Mouse (Mus musculus) liver, postnatal 0 days (tissue): ENCODE results near the gene Lancl1. TPM values are rescaled to one million over a fixed set of nuclear protein-coding genes. Genes with fewer than 3 reads are reported as not detected.
A peak's percentile ranks its signal among the peaks of the same experiment; 100 is the strongest.

Source experiments
- ATAC-seq: fragments of 200-750 bp; cut with Nextera tagmentation; 2 replicates; pipeline ENCODE4 v1.8.0; 2017; ENCODE audit warnings: mild to moderate bottlenecking, moderate library complexity
- DNase-seq: peaks from one replicate; pipeline ENCODE4 v3.0.0-alpha.2; 2016
- H3K27ac ChIP-seq: fragments of 300-500 bp; sonication (generic); 2 replicates; pipeline ENCODE4 v1.5.1; 2014; ENCODE audit warnings: antibody characterized with exemption, moderate library complexity, mild to moderate bottlenecking, low read depth
- H3K27me3 ChIP-seq: fragments of 300-500 bp; sonication (generic); 2 replicates; pipeline ENCODE4 v1.6.1; 2014; ENCODE audit warnings: low read length, control low read depth, mixed read lengths; ENCODE audit not compliant: insufficient read depth
- H3K36me3 ChIP-seq: fragments of 300-500 bp; sonication (generic); replicated peaks from 2 replicates; pipeline ENCODE4 v1.6.1; 2014; ENCODE audit warnings: mild to moderate bottlenecking, control low read depth, low read length, moderate library complexity, mixed read lengths; ENCODE audit not compliant: insufficient read depth
- H3K4me1 ChIP-seq: fragments of 300-500 bp; sonication (generic); 2 replicates; pipeline ENCODE4 v1.6.1; 2014; ENCODE audit warnings: antibody characterized with exemption, mild to moderate bottlenecking, control low read depth; ENCODE audit not compliant: insufficient read depth
- H3K4me2 ChIP-seq: fragments of 300-500 bp; sonication (generic); 2 replicates; pipeline ENCODE4 v1.6.1; 2014; ENCODE audit warnings: low read depth, mild to moderate bottlenecking, low read length, moderate library complexity, mixed read lengths
- H3K4me3 ChIP-seq: fragments of 300-500 bp; sonication (generic); 2 replicates; pipeline ENCODE4 v1.5.1; 2014; ENCODE audit warnings: low read depth, low read length
- H3K9ac ChIP-seq: fragments of 300-500 bp; sonication (generic); replicated peaks from 2 replicates; pipeline ENCODE4 v1.6.1; 2014; ENCODE audit warnings: mild to moderate bottlenecking, moderate library complexity
- H3K9me3 ChIP-seq: fragments of 300-500 bp; sonication (generic); 2 replicates; pipeline ENCODE4 v1.6.1; 2016; ENCODE audit warnings: mild to moderate bottlenecking, control low read depth, low read length, mixed read lengths
- CTCF ChIP-seq: sonication (generic); IDR thresholded peaks from 2 replicates; pipeline ENCODE4 v1.5.1; 2016; ENCODE audit warnings: antibody characterized with exemption, low read depth
- EP300 ChIP-seq: IDR thresholded peaks from 2 replicates; pipeline ENCODE4 v1.6.1; 2016; ENCODE audit warnings: antibody characterized with exemption, low read depth, mild to moderate bottlenecking
- WGBS: fragments of 180-500 bp; shearing (Covaris S2); extraction: QIAGEN DNeasy Blood & Tissue Kit; methylation state at CpG from one replicate; pipeline ENCODE4 v1.1.7; 2014; ENCODE audit not compliant: insufficient replicate concordance; 5-methylcytosine and 5-hydroxymethylcytosine counted together
- polyA plus RNA-seq: library from polyadenylated mRNA; unstranded; fragments of >200 nt; fragmentation: Nextera tagmentation; extraction: Ambion mirVana; gene quantifications from 2 replicates; pipeline ENCODE4 v1.2.1, GENCODE M21; 2015

Gene Lancl1
- polyA plus RNA-seq: 25.5 and 26.8 TPM in 2 replicates

DNA sequence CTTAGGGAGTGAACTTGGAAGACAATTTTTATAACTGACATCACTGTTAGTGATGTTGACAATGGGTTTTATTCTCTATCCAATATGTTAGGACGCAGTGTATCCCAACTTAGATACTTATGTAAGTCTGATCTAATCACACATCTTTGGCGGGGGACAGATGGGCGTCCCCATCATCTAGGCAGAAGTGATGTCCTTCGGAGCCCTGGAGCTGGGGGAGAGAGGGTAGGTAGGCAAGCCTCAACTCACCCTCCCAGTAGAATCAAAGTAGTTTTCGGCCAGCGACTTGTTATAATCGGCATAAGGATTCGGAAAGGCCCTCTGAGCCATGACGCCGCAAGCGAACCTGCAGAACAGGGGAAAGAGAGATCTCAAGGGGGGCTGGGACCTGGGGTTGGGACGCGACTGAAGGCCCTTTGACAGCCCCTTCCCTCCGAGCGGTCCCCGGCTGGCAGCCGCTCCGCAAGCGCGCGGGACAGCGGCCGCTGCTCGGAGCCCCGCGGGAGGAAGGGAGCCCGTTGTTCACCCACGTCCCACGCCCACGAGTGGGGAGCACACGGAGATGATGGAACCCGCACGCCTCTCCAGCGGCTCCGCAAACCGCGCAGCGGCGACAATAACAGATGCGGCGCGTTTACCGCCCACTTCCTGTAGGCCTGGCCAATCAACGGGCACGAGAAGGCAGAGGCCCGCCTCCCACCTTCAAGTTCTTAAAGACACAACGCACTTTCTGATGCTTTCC is at the start of gene Lancl1:
TSS of gene Lancl1 (minus strand) at position 627 of the 742 bp plus-strand sequence.
- DNase-seq (peak; percentile 90), ATAC-seq (peak; percentile 95)
- Histone ChIP-seq H3K27ac (0 out of 2 replicates have a peak within 1 kb of the TSS, but pooled peaks have one; percentile 9), H3K4me1 (peaks cover 13% of the 10 kb centered on the region), H3K4me2 (peak within 1 kb of the TSS; percentile 78), H3K4me3 (peak within 1 kb of the TSS; percentile 82), H3K9me3 (no peaks in the 10 kb centered on the region), H3K27me3 (no peaks in the 10 kb centered on the region), H3K36me3 (peaks cover 11% of the 10 kb centered on the region), H3K9ac (peak within 1 kb of the TSS; percentile 80)
- 1% methylated on average over 38 of the region's 47 CpGs for WGBS
- TF ChIP-seq CTCF (no peak), EP300 (no peak)

DNA sequence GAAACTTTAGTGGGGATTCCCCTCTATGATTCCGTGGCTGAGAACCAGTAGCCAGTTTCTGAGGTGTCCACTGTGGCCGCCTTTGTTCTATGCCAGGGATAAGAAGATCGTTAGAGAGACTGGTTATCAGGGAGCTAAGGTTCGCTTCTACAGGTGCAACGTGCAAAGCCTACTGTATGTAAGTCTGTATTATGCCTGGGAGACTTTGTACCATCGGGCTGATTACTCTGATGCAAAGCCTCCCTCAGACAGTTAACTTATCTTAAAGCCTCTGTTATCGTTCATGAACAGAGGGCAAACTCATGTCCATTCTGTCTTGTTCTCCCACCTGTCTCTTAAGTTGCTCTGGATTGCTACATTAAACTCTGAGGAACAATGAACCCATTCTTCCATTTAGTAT is 40.5 kb upstream of the Lancl1 start:
- ATAC-seq (no peak), DNase-seq (no peak)
- Histone ChIP-seq H3K9me3 (no peaks in the 10 kb centered on the region), H3K4me2 (no peak overlapping the region), H3K4me1 (peaks cover 6% of the 10 kb centered on the region), H3K4me3 (no peak overlapping the region), H3K27me3 (no peaks in the 10 kb centered on the region), H3K27ac (no peak overlapping the region), H3K36me3 (no peaks in the 10 kb centered on the region), H3K9ac (no peak overlapping the region)
- 65% methylated on average over 7 of the region's 7 CpGs for WGBS
- TF ChIP-seq CTCF (no peak), EP300 (no peak)

DNA sequence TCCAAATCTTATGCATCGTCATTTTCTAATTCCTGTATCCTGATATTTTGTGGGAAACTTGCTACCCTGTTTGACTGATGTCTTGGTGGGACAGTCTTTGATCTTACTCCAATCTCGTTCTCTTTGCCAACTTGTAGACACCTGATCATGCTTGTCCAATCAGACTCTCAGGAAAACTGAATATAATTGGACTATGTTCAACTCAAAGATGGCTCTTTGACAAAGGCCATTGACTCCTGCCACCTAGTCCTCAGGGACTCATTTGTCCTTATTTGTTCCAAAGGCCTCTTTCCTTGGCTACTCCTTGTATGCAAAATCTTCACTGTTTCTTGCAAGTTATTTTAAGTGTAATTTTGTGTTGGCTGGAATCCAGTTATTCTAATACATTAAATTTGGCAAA is 40.0 kb upstream of the Lancl1 start:
- ATAC-seq (no peak), DNase-seq (no peak)
- Histone ChIP-seq H3K36me3 (no peaks in the 10 kb centered on the region), H3K9ac (no peak overlapping the region), H3K4me3 (no peak overlapping the region), H3K4me1 (peaks cover 6% of the 10 kb centered on the region), H3K9me3 (no peaks in the 10 kb centered on the region), H3K4me2 (no peak overlapping the region), H3K27ac (no peak overlapping the region), H3K27me3 (no peaks in the 10 kb centered on the region)
- 61% methylated on average over 2 of the region's 2 CpGs for WGBS
- TF ChIP-seq EP300: no peak

DNA sequence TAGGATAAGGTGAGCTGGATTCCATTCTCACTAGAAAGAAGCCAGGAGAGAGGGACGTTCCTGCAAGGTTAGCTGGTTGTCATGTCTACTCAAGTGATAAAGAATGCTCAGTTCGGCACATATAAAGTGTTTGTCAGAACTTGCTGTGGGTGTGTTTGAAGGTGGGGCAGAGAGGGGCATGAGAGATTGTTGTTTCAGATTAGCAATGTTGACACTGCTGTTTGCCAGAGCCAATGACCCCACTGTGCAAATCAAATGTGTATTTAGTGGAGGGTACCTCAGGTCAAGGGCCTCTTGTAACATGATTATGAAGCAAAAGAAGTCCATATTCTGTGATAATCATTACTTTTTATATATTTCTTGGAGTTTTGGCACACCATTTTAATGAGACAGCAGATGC is 39.1 kb upstream of the Lancl1 start:
- Histone ChIP-seq H3K9me3 (no peaks in the 10 kb centered on the region), H3K9ac (no peak overlapping the region), H3K36me3 (no peaks in the 10 kb centered on the region), H3K27me3 (no peaks in the 10 kb centered on the region), H3K4me3 (no peak overlapping the region), H3K4me2 (no peak overlapping the region), H3K4me1 (peaks cover 6% of the 10 kb centered on the region), H3K27ac (peak overlapping the region; percentile 77)
- whole genome bisulfite sequencing: 54% methylated on average over 2 of the region's 2 CpGs
- peak; percentile 98 for ATAC-seq
- no peak for TF ChIP-seq CTCF
- peak; percentile 55; the same call in 1 of the 2 replicates for TF ChIP-seq EP300
- DNase-seq: peak; percentile 25

DNA sequence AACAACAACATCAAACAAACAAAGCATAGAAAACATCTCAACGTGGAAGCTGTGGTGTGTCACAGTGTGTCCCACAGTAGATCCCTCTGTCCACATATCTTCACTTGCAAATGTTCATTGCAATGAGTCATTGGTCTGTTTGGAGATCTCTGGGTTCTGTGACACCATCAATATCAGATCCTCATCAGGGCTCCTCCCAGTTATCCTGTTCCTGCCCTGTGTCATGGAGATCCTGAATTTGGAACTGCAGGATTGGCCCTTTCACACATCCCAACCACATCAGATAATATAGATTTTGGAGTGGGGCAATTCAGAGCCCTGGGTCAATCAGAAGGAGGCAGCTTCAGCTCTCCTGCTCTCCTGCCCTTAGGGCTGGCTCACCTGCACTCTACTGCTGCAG is 28.9 kb upstream of the Lancl1 start:
- H3K27me3 ChIP-seq: no peaks in the 10 kb centered on the region
- H3K4me2 ChIP-seq: no peak overlapping the region
- H3K4me3 ChIP-seq: no peak overlapping the region
- DNase-seq: no peak
- TF ChIP-seq CTCF (no peak), EP300 (peak; percentile 45; the same call in 1 of the 2 replicates)
- peak overlapping the region; percentile 36; the same call in 1 of the 2 replicates for H3K27ac ChIP-seq
- H3K9me3 ChIP-seq: no peaks in the 10 kb centered on the region
- ATAC-seq: peak; percentile 93
- no peak overlapping the region for H3K9ac ChIP-seq
- 0 out of 2 replicates have a peak, but pooled peaks cover 6% of the 10 kb centered on the region for H3K4me1 ChIP-seq
- no peaks in the 10 kb centered on the region for H3K36me3 ChIP-seq
- WGBS: 45% methylated on average over 1 of the region's 1 CpGs

DNA sequence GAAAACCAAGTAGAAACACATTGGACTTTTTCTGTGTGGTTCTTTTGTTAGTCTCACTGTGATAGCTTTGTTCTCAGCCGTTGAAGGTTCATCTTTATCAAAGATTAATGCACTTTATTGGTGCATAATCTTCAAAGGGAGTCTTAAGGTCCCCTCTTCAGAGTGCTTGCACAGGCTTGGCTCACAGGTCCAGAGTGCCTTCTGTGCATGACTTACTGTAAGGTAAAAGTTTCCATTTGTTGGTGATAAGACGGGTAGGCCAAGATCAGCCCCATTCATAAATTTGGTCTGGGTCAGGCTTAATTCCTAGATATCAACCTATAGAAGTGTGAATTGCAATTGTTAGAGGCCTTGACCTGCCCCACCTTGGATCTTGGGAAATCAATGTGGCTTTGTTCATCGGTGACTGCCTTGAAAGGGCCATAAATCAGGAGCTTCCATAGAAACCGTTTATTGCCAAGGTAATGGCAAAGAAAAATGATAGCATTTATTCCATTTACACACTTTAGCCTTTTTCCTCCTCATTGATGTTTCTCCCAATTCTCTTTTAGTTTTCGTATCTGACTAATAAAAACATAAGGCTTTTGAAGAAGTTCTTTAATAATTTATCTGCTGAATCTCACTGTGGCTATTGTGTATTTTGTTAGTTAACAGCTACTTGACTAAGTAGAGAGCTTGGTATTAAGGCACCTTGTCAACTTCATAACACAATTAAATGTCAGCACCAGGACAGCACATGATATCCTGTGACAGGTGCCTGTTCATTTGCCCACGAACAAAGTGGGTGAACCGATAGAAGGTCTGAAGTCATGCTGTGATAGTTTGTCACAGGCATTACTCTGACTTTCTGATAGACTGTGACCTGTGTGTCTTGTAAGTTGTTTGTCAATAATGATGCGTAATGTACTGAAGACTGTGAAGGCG is 26.9 kb upstream of the Lancl1 start:
- no peak overlapping the region for H3K27ac ChIP-seq
- TF ChIP-seq CTCF (no peak), EP300 (no peak)
- H3K4me2 ChIP-seq: no peak overlapping the region
- 83% methylated on average over 9 of the region's 9 CpGs for WGBS
- H3K9me3 ChIP-seq: no peaks in the 10 kb centered on the region
- 0 out of 2 replicates have a peak, but pooled peaks cover 6% of the 10 kb centered on the region for H3K4me1 ChIP-seq
- DNase-seq: no peak
- ATAC-seq: no peak
- H3K9ac ChIP-seq: no peak overlapping the region
- H3K27me3 ChIP-seq: no peaks in the 10 kb centered on the region
- H3K4me3 ChIP-seq: no peak overlapping the region
- H3K36me3 ChIP-seq: no peaks in the 10 kb centered on the region
